Mouse (Mus musculus): ENCODE measurements around the gene Olfr1246. TPM values are rescaled to one million over a fixed set of nuclear protein-coding genes. Genes with fewer than 3 reads are reported as not detected.
"Not testable (repeated sequence)": the region's sequence is repeated elsewhere in the genome, so short reads cannot be mapped to it uniquely, and the experiment has no call there.

Olfr1246 gene
- polyA plus RNA-seq (2016; fragmentation: Nextera tagmentation; extraction: Ambion mirVana), result not detected in 2 replicates

DNA sequence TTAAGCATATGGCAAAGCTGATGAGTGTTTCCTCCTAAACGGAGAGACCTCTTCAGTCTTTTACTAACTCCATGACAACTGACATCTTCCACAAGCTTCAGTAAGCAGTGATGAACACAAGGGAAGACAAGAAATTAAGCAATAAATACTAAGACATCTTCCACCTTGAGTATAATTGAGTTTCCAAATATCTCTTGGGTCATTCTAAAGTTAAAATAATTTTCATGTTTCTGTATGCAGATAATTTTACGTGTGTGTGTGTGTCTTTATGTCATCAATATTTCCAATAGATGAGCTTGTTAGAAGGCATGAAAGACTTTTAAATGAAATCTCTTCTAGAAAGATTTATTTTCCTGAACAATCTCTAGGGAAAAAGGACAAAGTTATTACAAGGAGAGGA, at the start of gene Olfr1246:
Gene Olfr1246 (minus strand): TSS at position 101 of the 400 bp plus-strand sequence.
- Histone ChIP-seq H3K36me3 (replicated peaks) (no peaks in the 10 kb centered on the region), H3K27ac (no peak within 1 kb of the TSS), H3K27me3 (ENCODE audit: poor library complexity, severe bottlenecking) (no peaks in the 10 kb centered on the region), H3K9me3 (no peaks in the 10 kb centered on the region), H3K4me3 (no peak within 1 kb of the TSS), H3K4me1 (no peaks in the 10 kb centered on the region)
- WGBS, result 88% methylated on average over 2 of the region's 2 CpGs
- no peak for DNase-seq (ENCODE audit: extremely low spot score, low spot score)

DNA sequence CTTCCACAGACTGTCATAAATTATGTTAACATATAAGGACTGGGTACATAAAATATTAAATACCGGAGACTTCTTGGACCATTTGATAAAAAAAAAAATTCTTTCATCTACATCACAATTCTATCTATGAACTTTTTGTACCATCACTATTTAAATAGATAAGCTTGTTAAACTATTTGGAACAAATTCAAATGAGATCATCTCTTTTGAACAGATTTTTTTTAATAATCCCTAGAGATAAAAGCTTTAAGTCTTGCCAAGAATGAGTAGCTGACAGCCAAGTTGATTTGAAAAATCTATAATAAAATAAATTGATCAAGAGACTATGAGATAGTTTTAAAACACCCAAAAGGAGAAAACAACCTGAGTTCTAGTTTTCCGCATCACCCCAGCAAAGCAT, 41.9 kb upstream of the Olfr1246 start, which contains the start of gene Olfr1249:
Gene Olfr1249 (minus strand): TSS at position 101 of the 400 bp plus-strand sequence.
- no peaks in the 10 kb centered on the region for H3K4me1 ChIP-seq
- H3K4me3 ChIP-seq, result no peak within 1 kb of the TSS
- H3K36me3 ChIP-seq (replicated peaks), result no peaks in the 10 kb centered on the region
- H3K27me3 ChIP-seq (ENCODE audit: poor library complexity, severe bottlenecking), result no peaks in the 10 kb centered on the region
- no peak for DNase-seq (ENCODE audit: extremely low spot score, low spot score)
- H3K27ac ChIP-seq, result no peak within 1 kb of the TSS
- 88% methylated on average over 2 of the region's 2 CpGs for WGBS
- no peaks in the 10 kb centered on the region for H3K9me3 ChIP-seq

DNA sequence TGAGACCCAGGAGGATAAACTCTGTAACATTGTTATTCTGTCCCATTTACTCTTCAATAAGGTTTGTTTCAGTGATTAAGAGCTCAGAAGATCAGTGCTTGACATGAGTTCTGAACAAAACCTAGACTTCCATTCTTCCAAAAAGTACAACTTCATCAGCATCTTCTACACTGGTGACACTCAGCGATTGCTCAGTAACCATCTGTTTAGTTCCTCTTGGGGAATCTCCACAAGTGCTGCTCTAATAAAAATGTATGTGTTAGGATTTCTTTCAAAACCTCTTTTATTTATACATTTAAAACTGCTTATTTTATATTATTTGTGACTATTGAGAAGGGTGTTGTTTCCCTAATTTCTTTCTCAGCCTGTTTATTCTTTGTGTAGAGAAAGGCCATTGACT, 25.2 kb upstream of the Olfr1246 start, which contains the start of gene Olfr1248:
Gene Olfr1248 (minus strand): TSS at position 101 of the 400 bp plus-strand sequence.
- H3K4me1 ChIP-seq; H3K4me3 ChIP-seq; H3K9me3 ChIP-seq; H3K27ac ChIP-seq; DNase-seq (ENCODE audit: extremely low spot score, low spot score); H3K36me3 ChIP-seq (replicated peaks); H3K27me3 ChIP-seq (ENCODE audit: poor library complexity, severe bottlenecking): not testable (repeated sequence)
- 100% methylated on average over 1 of the region's 1 CpGs for WGBS

DNA sequence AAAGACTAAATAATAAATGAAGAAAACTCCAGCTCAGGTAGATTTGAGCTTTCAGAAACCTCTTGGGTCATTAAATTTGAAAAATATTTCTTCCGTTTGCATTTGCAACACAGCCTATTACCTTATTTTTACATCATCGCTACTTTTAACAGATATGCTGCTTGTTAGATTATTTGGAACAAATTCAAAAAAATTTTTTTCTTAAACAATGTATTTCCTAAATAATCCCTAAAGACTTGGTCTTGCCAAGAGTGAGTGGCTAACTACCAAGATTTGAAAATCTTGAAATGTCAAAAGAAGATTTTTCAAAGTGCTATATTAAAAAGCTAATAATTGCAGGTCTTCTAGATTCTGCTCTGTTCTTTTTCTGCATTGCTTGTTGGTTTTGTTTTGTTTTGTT, 21.1 kb upstream of the Olfr1246 start, which contains the start of gene Olfr1247:
Gene Olfr1247 (minus strand): TSS at position 101 of the 400 bp plus-strand sequence.
- DNase-seq (ENCODE audit: extremely low spot score, low spot score), result no peak
- H3K36me3 ChIP-seq (replicated peaks), result no peaks in the 10 kb centered on the region
- H3K27ac ChIP-seq, result no peak within 1 kb of the TSS
- 91% methylated on average over 2 of the region's 2 CpGs for WGBS
- no peaks in the 10 kb centered on the region for H3K27me3 ChIP-seq (ENCODE audit: poor library complexity, severe bottlenecking)
- H3K4me1 ChIP-seq, result no peaks in the 10 kb centered on the region
- H3K9me3 ChIP-seq, result no peaks in the 10 kb centered on the region
- no peak within 1 kb of the TSS for H3K4me3 ChIP-seq

DNA sequence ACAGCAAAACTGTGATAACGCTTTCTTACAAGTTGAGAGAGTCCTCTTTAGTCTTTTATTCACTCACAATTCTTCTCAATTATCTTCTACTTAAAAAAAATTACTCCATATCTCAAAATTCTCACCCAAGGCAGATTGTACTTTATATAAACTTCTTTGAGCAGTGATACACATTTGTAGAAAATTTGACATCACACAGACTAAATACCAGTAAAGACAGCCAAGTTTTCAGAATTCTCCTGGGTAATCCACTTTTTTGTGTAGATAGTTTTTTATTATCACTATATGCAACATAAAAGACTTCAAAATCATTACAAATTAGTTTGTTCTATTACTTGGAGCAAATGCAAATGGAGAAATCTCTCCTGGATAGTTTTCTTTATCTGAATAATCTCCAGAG, 14.6 kb downstream of the Olfr1246 start, which contains the start of gene Olfr1245:
Gene Olfr1245 (minus strand): TSS at position 101 of the 400 bp plus-strand sequence.
- Histone ChIP-seq H3K27ac (no peak within 1 kb of the TSS), H3K27me3 (ENCODE audit: poor library complexity, severe bottlenecking) (no peaks in the 10 kb centered on the region), H3K36me3 (replicated peaks) (no peaks in the 10 kb centered on the region), H3K4me1 (no peaks in the 10 kb centered on the region), H3K4me3 (no peak within 1 kb of the TSS), H3K9me3 (no peaks in the 10 kb centered on the region)
- 89% methylated on average over 1 of the region's 1 CpGs for WGBS
- no peak for DNase-seq (ENCODE audit: extremely low spot score, low spot score)

DNA sequence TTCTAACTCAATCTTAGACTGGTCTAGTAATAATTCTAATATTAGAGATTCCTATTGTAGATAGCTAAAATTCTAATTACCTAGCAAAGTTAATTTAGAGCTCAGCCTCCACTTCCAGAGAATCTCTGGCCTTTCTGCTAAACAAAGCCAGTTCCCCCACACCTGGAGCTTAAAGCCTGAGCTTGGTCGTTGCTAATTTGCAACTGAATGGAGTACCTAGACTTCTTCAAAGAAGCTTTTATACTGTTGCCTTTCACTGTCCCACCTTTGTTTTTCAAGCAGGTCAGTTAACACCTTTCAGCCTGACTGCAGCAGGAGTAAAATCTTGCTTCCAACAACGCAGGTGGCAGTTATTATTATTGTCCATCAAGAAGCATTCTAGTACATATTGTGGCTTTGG, 30.3 kb downstream of the Olfr1246 start:
- H3K27me3 ChIP-seq (ENCODE audit: poor library complexity, severe bottlenecking); DNase-seq (ENCODE audit: extremely low spot score, low spot score); H3K27ac ChIP-seq; H3K4me1 ChIP-seq; H3K36me3 ChIP-seq (replicated peaks); H3K4me3 ChIP-seq; H3K9me3 ChIP-seq: not testable (repeated sequence)
- WGBS, result 57% methylated on average over 2 of the region's 2 CpGs

DNA sequence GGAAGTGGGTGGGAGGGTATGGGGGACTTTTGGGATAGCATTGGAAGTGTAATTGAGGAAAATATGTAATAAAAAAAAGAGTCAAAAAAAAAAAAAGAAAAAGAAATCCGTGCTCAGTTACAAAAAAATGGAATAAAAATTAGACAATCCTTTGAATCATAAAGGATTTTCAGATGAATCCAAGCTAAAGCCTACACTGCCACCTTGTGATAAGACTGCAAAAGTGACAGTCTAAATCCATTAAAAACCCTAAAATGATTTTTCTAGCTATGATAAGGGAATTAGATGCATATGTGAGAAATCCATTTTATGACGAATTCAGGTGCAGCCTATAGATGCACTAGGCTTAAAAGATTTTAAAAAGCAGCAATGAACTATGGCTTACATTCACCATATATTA, 48.4 kb downstream of the Olfr1246 start:
- Histone ChIP-seq H3K4me3 (no peak overlapping the region), H3K9me3 (no peaks in the 10 kb centered on the region), H3K4me1 (no peaks in the 10 kb centered on the region), H3K27me3 (ENCODE audit: poor library complexity, severe bottlenecking) (no peaks in the 10 kb centered on the region), H3K27ac (no peak overlapping the region), H3K36me3 (replicated peaks) (no peaks in the 10 kb centered on the region)
- WGBS, result 58% methylated on average over 2 of the region's 2 CpGs
- no peak for DNase-seq (ENCODE audit: extremely low spot score, low spot score)

DNA sequence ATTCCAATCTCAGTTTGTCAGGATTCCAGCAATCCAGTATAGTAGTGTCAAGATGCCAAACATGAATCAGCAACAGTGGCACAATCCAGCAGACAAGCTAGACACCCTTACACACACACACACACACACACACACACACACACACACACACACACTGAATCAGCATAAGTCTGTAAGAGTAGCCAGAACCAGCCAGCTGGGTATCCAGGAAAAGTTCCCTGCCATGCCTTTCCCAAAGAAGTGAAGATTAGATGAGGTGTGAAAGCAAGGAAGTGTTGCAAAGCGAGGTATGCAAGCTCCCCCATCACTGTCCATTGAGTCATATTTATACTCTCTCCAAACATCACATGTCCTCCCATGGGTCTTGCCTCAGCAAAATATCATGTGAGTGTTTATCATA, 53.0 kb downstream of the Olfr1246 start:
- Histone ChIP-seq H3K4me3 (no peak overlapping the region), H3K9me3 (no peaks in the 10 kb centered on the region), H3K27ac (no peak overlapping the region), H3K4me1 (no peaks in the 10 kb centered on the region), H3K36me3 (replicated peaks) (no peaks in the 10 kb centered on the region), H3K27me3 (ENCODE audit: poor library complexity, severe bottlenecking) (no peaks in the 10 kb centered on the region)
- 76% methylated on average over 1 of the region's 1 CpGs for WGBS
- no peak for DNase-seq (ENCODE audit: extremely low spot score, low spot score)

Other genes with a start within 250 kb of the Olfr1246 start
- not detected in 2 replicates for gene Olfr1234, start 228.3 kb downstream of the Olfr1246 start, polyA plus RNA-seq (2016; fragmentation: Nextera tagmentation; extraction: Ambion mirVana)
- not detected in 2 replicates for gene Olfr1238, start 183.5 kb downstream of the Olfr1246 start, polyA plus RNA-seq (2016; fragmentation: Nextera tagmentation; extraction: Ambion mirVana)
- gene Olfr1239, start 172.8 kb downstream of the Olfr1246 start, polyA plus RNA-seq (2016; fragmentation: Nextera tagmentation; extraction: Ambion mirVana), result not detected in 2 replicates
- not detected in 2 replicates for gene Olfr1240, start 150.2 kb downstream of the Olfr1246 start, polyA plus RNA-seq (2016; fragmentation: Nextera tagmentation; extraction: Ambion mirVana)
- gene Olfr1241, start 106.0 kb downstream of the Olfr1246 start, polyA plus RNA-seq (2016; fragmentation: Nextera tagmentation; extraction: Ambion mirVana), result not detected in 2 replicates
- not detected in 2 replicates for gene Olfr1242, start 94.8 kb downstream of the Olfr1246 start, polyA plus RNA-seq (2016; fragmentation: Nextera tagmentation; extraction: Ambion mirVana)
- not detected in 2 replicates for gene Olfr1243, start 61.7 kb downstream of the Olfr1246 start, polyA plus RNA-seq (2016; fragmentation: Nextera tagmentation; extraction: Ambion mirVana)
- not detected in 2 replicates for gene Olfr1245, start 14.7 kb downstream of the Olfr1246 start, polyA plus RNA-seq (2016; fragmentation: Nextera tagmentation; extraction: Ambion mirVana)
- not detected in 2 replicates for gene Olfr1247, start 21.0 kb upstream of the Olfr1246 start, polyA plus RNA-seq (2016; fragmentation: Nextera tagmentation; extraction: Ambion mirVana)
- not detected in 2 replicates for gene Olfr1248, start 25.1 kb upstream of the Olfr1246 start, polyA plus RNA-seq (2016; fragmentation: Nextera tagmentation; extraction: Ambion mirVana)
- not detected in 2 replicates for gene Olfr1249, start 41.8 kb upstream of the Olfr1246 start, polyA plus RNA-seq (2016; fragmentation: Nextera tagmentation; extraction: Ambion mirVana)
- gene Olfr1250, start 68.3 kb upstream of the Olfr1246 start, polyA plus RNA-seq (2016; fragmentation: Nextera tagmentation; extraction: Ambion mirVana), result not detected in 2 replicates
- gene Olfr1251, start 78.8 kb upstream of the Olfr1246 start, polyA plus RNA-seq (2016; fragmentation: Nextera tagmentation; extraction: Ambion mirVana), result not detected in 2 replicates
- gene Olfr1252, start 131.9 kb upstream of the Olfr1246 start, polyA plus RNA-seq (2016; fragmentation: Nextera tagmentation; extraction: Ambion mirVana), result not detected in 2 replicates
- gene Olfr1253, start 163.9 kb upstream of the Olfr1246 start, polyA plus RNA-seq (2016; fragmentation: Nextera tagmentation; extraction: Ambion mirVana), result not detected in 2 replicates
- gene Olfr1254, start 200.5 kb upstream of the Olfr1246 start, polyA plus RNA-seq (2016; fragmentation: Nextera tagmentation; extraction: Ambion mirVana), result not detected in 2 replicates
- not detected in 2 replicates for gene Olfr1255, start 218.9 kb upstream of the Olfr1246 start, polyA plus RNA-seq (2016; fragmentation: Nextera tagmentation; extraction: Ambion mirVana)
- gene Olfr1256, start 248.4 kb upstream of the Olfr1246 start, polyA plus RNA-seq (2016; fragmentation: Nextera tagmentation; extraction: Ambion mirVana), result not detected in 2 replicates

Data from forebrain, embryonic 10.5 days (tissue).